Mouse (Mus musculus): ENCODE measurements around the gene Nthl1.

GRCm38 (mm10) chr17:24644875-24645721, 12.6 kb downstream of the Nthl1 start:
- TF ChIP-seq CEBPB (IDR thresholded peaks at IDR 0.05; ENCODE audit: low read depth) (no peak), CTCF (IDR thresholded peaks at IDR 0.05; ENCODE audit: control insufficient read depth, insufficient read depth, insufficient read length) (no peak), MYOD1 (IDR thresholded peaks at IDR 0.05; ENCODE audit: control insufficient read depth, insufficient read length, low read depth) (no peak), MAX (IDR thresholded peaks at IDR 0.05) (no peak)

Data from C2C12 (cell line).